Mouse (Mus musculus) ES-Bruce4 (cell line): ENCODE results near the gene Pkd1l2.

Experiments used
- CTCF ChIP-seq: IDR thresholded peaks from one replicate; pipeline ENCODE4 v1.8.1; 2011; ENCODE audit warnings: low read depth, low read length
- POLR2A ChIP-seq: IDR thresholded peaks from one replicate; pipeline ENCODE4 v1.8.1; 2011; ENCODE audit warnings: low read length; ENCODE audit not compliant: insufficient read depth

GRCm38 (mm10) chr8:117109018-117109711 lies 26.9 kb upstream of the Pkd1l2 start:
- TF ChIP-seq POLR2A (no peak), CTCF (peak; percentile 69)
